Mouse (Mus musculus) ovary, postnatal 14 days (tissue): Measurements from ENCODE around the gene H1f0.

Experiments
- DNase-seq: peaks from one replicate; pipeline ENCODE4 v3.0.0; 2022; ENCODE audit warnings: low spot score

Gene H1f0

DNA sequence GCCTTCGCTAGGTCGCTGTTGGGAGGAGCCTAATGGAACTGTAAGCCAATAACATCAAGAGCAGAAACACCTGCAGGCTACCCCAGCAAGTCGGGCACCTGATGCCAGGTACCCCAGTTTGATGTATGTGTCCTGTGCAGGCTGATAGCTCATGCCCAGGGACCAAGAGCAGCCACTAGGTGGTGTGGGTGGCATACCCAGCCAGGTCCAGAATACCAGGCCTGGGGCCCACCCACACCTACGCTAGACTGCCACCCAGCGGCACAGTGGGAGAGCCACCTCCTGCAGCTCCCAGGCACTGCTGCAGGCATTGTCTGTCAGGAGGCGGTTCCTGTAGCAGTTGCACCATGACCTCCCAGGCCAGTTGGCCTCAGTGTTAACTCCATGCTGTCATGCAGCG is 10.6 kb downstream of the H1f0 start:
- DNase-seq, result peak; percentile 63

DNA sequence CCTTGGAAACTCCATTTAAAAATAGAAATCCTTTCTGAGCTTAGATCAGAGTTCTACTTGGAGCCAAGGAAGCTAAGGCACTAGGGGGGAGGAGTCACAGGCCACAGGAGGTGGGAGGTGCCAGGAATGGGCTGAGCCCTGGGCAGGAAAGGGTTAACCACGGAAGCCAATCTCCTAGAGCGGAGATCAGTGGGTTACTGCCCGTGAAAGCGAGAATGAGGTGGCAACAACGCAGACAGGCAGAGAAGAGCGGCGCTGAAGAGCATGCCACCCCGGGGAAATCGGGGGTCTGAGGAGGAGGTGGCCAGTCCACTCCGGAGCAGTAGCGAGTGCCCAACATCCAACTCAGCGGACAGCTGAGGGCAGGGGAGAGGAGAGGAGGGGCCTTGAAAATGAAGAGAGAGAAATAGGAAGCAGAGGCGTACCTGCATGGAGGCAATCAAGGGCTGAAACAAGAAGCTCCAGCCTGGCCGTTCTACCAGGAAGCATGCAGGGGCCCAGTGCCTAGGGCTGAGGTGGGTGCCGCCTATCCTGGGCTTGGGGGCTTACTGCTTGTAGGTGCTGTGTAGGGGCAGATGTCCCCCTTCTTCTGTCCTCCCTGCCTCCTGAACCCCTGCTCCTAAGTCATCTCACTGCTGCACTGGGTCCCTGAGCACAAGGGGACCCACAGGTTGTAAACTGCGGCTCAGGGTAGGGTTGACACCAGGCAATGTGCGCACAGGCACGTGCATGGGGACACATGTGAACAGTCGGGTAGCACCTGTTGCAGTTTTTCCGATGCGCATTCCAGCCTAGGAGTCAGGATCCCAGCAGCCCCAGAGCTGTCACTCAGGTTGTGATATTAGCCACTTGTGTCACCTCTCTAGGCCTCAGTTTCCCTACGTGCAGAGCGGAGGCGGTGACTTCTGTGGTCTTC is 12.5 kb downstream of the H1f0 start:
- DNase-seq, result no peak

DNA sequence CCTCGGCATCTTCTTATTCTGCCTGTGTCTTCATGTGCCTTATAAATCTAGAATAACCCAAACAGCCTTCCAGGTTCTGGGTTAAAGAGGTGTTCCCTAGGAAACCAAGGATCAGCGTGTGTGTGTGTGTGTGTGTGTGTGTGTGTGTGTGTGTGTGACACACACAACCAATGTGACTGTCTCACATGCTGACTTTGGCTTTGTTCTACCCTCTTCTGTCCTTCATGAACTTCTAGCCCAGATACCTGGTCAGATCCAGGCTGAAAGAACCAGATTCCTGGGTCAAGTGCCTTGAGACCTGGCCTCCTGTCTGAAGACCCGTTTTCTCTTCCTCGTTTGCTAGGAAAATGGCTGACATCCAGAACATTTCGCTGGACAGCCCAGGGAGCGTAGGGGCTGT is 13.3 kb downstream of the H1f0 start, which contains the start of gene Galr3:
Galr3 (plus strand) TSS at position 301 of the 400 bp plus-strand sequence.
- no peak for DNase-seq

DNA sequence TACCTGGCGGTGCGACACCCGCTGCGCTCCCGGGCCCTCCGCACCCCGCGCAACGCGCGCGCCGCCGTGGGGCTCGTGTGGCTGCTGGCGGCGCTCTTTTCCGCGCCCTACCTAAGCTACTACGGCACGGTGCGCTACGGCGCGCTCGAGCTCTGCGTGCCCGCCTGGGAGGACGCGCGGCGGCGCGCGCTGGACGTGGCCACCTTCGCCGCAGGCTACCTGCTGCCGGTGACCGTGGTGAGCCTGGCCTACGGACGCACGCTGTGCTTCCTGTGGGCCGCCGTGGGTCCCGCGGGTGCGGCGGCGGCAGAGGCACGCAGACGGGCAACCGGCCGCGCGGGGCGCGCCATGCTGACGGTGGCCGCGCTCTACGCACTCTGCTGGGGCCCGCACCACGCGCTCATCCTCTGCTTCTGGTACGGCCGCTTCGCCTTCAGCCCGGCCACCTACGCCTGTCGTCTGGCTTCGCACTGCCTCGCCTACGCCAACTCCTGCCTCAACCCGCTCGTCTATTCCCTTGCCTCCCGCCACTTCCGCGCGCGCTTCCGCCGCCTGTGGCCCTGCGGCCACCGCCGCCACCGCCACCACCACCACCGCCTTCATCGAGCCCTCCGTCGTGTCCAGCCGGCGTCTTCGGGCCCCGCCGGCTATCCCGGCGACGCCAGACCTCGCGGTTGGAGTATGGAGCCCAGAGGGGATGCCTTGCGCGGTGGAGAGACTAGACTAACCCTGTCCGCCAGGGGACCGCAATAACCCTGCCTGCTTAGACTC is 14.7 kb downstream of the H1f0 start:
- DNase-seq, result no peak

DNA sequence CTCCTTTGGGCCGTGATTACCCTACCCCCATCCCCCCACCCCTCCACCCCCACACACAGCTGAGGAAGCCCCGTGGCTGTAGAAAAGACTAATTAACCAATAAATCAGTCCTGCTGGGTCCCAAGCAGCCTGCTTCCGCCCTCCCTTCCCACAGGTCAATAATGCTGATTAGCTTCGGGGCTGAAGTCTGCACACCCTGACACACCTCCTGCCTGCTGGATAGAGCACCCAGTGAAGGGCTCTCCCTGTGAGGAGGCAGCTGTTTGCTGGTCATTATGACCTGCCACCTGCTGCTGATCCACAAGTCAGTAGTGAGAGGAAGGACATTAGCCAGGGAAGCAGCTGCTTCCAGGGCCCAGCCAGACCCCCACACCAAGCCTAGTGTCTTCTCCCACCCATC is 16.6 kb downstream of the H1f0 start:
- DNase-seq, result no peak

DNA sequence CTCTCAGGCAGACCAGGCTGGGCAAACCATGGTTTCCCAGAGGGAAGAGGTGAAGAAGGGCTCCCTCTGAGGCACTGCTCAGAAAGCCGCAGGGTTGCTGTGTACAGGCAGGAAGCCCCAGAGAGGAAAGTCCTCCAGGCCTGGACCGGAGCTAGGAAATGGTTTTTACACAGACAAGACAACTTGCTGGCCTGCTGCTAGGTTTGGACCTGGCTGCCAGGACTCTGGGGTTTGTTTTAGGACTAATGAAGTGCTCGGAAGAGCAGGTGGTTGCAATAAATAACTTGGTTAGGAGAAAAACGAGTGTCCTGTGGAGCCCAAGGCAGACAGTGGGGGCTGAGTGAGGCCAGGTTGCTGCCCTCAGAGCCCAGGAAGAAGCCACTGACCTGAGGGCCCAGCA is 19.9 kb downstream of the H1f0 start:
- no peak for DNase-seq

DNA sequence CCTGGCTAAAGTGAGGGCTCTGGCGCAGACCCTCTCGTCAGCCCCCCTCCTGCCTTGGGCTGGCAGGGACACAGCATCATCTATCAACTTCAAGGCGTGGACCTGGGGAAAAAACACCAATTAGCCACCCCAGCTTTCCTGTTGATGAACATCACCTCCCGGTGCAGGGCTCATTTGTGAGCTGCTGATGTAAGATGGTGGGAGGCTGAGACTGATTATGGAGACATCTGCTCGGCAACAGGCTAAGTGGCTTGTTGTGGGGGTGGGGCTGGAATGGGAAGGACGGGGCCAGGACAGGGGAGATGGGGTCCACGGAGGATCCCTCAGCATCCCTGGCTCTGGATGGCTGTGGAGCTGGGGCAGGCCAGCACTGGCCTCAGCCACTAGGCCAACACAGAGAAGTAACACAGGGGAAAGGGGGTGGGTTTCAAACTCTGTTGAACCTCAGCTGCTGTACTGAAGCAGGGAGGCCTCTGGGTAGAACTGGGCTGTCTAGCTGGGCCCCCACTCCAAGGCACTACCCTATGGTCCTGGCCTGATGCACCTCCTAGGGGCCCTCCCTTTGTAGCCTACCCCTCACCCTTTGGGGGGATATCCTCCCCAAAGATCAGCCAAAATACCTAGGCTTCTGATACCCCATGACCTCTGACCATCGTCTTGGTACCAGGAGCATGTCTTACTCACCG is 22.1 kb downstream of the H1f0 start:
- no peak for DNase-seq

DNA sequence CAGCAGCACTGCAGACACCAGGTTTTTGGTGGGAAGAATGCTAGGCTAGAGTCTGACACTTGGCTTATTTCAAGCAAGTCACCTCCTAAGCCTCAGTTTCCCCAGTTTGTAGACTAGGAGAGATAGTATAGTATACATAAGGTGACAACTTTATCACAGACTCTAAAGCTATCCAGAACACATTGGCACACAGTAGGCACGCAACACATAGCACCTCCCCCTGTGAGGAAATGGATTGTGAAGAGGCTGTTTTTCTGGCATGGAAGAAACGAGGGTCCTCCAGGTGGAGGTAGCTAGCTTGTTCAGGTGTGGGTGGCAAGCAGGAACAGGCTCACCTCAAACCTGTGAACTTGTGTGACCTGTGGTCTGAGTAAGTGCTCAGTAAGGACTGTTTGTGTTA is 22.7 kb downstream of the H1f0 start:
- no peak for DNase-seq

DNA sequence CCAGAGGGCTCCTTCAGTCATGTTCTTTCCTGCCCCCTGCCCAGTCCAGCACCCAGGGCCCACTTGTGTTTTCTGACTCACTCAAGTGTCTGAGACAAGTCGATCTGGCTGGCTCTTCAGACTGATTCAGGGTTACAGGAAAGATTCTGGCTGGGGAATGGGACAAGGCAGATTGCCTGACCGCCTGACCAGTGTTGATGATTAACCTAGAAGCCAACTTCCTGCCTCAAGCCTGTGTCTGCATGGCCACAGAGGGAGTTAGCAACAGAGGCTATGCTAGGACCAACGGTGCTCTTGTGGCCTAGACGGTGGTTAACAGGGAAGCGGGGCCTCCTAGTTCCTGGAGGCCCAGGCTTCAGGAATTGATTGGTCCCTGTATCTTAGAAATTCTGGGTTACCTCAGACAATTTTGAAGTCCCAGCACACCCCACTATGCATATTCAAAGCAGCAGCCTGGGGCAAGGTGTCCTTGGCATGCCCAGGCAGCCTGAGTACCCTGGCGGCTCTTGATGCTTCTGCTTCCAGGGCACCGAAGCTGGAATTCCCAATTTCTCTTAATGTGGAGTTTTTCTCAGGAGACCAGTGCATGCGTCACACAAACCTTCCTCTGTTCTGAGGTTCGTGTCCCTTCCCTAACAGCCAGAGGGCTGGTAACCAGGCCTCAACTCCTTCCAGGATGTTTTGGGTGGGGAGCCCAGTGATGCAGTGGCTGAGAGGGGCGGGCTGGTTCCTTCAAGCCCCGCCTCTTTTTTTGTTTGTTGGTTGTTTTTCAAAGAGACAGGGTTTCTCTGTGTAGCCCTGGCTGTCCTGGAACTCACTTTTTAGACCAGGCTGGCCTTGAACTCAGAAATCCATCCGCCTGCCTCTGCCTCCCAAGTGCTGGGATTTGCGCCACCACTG is 23.5 kb downstream of the H1f0 start:
- no peak for DNase-seq

DNA sequence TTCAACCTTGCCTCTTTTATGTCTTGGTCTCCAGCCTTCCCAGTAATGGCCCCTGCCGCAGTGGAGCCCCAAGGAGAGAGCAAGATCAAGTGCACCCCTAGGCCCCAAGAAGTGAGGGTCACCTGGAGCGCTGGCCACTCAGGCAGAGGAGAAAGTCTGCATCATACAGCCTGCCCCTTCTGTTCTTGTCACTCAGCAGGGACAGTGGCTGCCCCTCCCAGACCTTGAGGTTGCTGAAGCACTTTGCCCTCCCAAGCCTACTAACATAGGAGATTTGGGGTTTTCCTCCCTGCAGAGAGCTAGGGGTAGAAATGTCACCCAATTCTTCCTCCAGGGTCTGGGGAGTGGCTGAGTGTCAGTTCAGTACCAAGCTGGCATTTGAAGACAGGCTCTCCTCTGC is 24.1 kb downstream of the H1f0 start:
- no peak for DNase-seq

DNA sequence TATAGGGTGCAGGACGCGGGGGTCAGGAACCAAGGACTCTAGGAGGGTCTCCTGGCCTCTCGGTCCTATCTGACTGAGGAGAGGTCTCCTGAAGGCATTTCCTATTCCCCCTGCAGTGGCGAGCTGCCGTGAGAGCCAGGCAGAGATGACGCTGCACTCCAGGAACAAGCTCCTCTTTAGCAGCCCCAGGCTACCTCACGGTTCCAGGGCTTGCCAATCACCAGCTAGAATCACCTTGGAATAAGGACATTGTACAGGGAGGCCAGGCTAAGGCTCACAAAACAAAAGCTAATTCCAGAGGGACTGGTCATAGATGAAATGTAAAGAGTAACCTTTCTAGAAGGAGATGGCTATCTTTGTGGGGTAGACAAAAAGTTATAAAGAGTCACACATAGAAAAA is 28.4 kb downstream of the H1f0 start:
- DNase-seq, result no peak

DNA sequence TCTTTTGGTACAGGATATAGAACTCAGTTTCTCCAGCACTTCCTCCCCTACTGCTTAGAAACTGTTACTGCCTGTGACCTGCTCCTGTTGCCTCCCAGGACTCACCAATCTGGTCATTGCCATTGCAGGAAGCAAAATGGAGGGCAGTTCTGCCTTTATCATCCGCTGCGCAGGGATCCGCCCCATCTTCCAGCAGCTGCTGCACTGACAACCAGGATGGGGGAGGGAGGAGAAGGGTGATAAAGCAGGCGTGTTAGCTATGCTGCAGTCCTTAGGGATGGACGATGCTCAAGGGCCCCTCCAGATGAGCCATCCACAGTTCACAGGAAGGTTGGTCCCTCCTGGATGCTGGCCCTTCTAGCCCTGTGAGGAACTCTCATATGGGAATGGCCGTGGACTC is 29.6 kb downstream of the H1f0 start:
- DNase-seq, result no peak

DNA sequence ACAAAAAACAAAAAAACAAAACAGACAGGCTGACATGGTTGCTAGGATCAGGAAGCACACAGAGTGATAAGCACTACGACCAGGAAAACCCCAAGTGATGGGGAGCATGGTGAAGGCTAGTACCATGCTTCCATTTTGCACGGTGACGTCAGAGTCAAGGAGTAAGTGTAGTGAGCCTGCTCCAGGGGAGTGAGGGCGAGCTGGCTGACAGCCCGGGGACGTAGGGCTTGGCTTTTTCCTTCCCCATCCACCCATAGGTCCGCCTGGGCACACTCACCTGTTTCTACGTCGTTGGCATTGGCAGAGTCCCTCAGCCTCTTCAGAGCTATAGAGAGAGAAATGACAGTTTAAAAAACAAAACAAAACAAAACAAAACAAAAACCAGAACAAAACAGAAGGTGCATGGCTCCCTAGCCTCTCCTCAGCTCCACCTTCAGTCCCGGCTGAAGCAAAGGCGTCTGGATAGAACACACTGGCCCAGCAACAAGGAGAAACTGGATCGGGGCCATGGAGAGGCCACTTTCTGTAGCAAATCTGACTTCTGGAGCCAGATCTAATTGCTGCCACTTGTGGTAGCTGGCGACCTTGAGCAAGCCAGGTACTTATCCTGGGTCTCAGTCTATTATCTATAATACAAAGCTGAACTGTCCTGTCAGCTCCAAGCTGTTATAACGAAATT is 32.8 kb downstream of the H1f0 start:
- DNase-seq, result no peak

DNA sequence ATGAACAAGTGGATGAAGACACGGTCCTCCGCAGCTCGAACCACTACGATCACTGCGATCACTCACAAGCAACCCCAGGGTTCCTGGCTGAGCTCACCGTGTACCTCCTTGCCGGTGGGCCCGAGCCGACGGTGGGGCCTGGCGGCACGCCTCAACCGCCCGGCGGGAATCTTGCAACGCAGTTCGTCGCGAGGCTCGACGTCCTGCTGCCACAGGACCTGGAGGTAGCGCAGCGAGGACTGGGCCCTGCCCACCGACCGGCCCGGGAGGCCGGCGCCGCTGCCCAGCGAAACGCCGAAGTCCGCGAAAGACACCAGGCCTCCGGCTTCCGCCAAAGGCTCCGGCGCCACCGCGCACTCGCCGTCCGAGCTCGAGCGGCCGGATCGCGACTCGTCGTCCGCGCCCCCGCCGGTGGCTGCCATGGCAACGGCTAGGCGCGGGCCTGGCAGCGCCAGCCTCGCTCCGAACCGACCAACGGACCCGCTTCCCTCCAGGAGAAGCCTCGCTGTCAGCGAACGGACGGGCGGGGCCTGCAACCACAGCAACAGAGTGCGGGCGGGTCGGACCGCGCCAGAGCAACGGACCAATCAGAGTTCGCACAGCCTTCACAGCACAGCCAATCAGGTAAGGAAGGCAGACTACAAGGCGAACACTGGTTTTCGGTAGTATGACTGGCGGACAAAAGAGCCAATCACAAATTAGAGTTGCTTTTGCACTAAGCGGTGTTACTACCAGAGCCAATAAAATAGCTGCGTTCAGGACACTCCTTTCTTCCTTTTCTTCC is 34.3 kb downstream of the H1f0 start, which contains the start of gene Ankrd54:
Ankrd54 (minus strand) TSS at position 518 of the 784 bp plus-strand sequence.
- peak; percentile 88 for DNase-seq

DNA sequence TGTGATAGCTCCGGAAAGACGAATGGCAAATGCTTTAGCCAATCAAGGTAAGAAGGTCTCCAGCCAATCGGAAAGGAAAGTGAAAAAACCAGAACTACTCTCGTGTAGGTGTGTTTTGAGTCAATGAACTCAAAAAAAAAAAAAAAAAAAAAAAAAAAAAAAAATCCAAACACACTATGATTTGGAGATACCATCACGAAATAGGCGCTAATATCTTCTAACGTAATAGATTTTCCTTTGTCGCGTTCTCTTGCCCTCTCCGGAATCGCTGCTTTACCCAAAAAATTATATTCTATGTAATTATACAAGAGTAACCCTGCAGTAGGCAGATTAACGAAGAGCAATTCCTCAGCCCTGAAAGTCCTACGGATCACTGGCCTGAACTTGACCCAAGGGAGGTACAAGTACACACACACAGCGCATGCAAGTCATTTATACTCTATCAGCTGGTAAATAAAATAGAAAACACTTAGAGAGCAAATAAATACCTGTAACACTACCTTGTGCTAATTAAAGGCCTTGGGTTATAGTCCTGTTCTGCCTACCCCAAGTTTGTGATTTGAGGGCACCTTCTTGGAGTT is 35.0 kb downstream of the H1f0 start:
- DNase-seq, result no peak

DNA sequence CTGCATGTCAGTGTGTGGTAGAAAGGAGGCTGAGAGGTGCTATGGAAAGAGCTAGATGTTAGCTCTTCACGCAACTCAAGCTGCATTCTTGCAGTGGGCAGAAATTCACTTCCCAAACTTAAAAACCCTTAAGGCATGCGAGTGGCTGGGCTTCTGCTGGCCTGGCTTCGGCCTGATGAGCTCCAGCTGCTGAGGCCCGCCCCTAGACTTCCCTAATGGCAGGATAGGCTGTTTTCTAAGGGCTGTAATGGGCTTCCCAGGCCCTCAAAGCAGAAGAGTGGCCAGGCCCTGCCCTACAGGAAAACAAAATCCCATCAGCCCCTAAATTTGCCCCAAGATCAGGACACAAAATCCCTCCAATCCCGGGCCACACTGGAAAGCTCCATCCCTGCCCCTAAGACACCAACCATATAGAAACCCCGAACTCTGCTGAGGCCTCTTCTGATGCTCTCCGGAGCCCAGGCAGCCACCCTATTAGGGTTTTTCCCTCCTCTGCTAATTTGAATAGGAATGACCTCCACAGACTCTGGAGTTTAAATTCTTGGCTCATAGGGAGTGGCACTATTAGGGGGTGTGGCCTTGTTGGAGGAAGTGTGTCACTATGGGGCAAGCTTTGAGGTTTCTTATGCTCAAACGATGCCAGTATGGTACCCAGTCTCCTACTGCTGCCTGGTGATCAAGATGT is 37.0 kb downstream of the H1f0 start:
- no peak for DNase-seq

DNA sequence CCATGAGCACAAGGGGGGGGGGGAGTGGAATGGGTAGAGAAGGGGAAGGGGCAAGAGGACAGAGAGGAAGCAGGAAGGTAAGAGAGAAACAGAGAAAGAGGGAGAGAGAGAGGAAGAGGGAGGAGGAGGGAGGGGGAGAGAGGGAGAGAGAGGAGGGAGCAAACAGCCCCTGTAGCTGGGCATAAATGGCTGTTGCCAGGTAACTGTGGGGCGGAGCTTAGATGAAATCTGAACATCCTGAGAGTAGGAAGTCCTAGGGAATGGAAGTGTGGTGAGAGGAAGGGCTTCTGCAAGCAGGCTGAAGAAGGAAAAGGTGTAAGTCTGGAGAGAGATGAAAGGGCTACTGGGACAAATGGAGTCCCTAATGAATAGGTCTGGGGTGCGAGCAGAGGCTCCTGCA is 38.0 kb downstream of the H1f0 start:
- DNase-seq, result no peak

DNA sequence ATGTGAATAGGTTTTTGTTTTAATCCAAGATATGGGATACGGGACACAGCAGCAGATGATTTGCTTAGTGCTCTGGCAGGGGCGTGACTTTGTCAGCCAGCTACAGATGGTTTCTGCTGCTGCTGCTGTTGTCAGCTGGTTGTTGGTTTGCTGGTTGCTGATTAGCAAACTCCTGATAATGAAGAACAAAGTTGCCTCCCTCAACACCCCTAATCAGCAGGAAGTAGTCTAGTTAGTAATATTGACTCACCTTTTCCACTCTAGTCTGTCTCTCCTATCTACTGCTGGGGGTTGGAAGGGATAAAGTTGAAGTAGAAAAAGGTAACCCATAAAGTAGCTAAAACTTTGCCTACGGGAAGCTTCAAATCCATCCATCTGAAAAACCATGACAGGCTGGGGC is 39.4 kb downstream of the H1f0 start:
- no peak for DNase-seq

DNA sequence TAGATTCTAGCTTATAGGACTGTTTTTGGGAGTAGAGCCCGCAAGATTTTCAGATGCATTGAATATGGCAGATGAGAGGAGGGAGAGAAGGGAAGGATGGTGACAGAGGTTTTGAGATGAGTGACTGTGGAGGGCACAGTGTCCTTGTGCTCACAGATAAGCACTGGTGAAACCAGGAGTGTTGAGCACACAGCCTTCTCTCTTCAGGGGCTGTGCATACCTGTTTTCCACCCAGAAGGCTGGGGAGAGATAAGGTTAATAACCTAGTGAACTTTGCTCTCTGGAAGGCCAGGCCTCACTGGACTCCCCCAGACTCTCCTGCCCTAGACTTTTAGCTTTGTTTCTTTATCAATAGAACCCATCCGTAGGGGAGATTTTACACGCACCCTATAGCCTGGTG is 40.2 kb downstream of the H1f0 start:
- no peak for DNase-seq
